In genomic region chr4:149790969-149791368, GRCm38 (mm10) we compare ENCODE assay signal across 14 mouse cellular contexts. TPM values are rescaled to one million over a fixed set of nuclear protein-coding genes. Genes with fewer than 3 reads are reported as not detected.
DNase-seq lines count a peak whose midpoint lies in the region; ATAC-seq and TF ChIP-seq lines count a peak whose summit lies in the region.
"Had no signal": no experiment of that assay in that cellular context is flagged by ENCODE, and none has a peak within 500 bp of the region (broad histone marks: within the 10 kb centered on the region; RNA-seq: fewer than 3 reads in every experiment).

No protein-coding gene starts in this region.

- no peaks in the 10 kb centered on the region for H3K27me3 ChIP-seq in heart, embryonic 11.5 days (ENCODE audit: control insufficient read depth, insufficient read depth, low read length)
- H3K27me3 ChIP-seq in neural tube, embryonic 13.5 days, result no peaks in the 10 kb centered on the region
- H3K27me3 ChIP-seq: heart, embryonic 15.5 days; hindbrain, embryonic 12.5 days had no signal

- ATAC-seq in heart, embryonic 11.5 days (replicated peaks; ENCODE audit: insufficient number of reproducible peaks, low FRiP score, low TSS enrichment), result no peak
- ATAC-seq in neural tube, embryonic 13.5 days (ENCODE audit: low read depth), result no peak

- no peaks in the 10 kb centered on the region for H3K9me3 ChIP-seq in heart, embryonic 11.5 days (replicated peaks; ENCODE audit: control insufficient read depth, low read length)
- no peaks in the 10 kb centered on the region for H3K9me3 ChIP-seq in neural tube, embryonic 13.5 days
- H3K9me3 ChIP-seq: heart, embryonic 15.5 days; hindbrain, embryonic 12.5 days had no signal

- TF ChIP-seq CTCF in layer of hippocampus, adult 2 months (conservative IDR thresholded peaks at IDR 0.05), result no peak

- 0 out of 2 replicates have a peak, but pooled peaks cover 4% of the 10 kb centered on the region for H3K4me1 ChIP-seq in heart, embryonic 11.5 days (ENCODE audit: control insufficient read depth, insufficient read depth, low read length)
- peaks cover 28% of the 10 kb centered on the region for H3K4me1 ChIP-seq in neural tube, embryonic 13.5 days (replicated peaks)

- no peak overlapping the region for H3K4me2 ChIP-seq in heart, embryonic 11.5 days
- no peak overlapping the region for H3K4me2 ChIP-seq in neural tube, embryonic 13.5 days
- H3K4me2 ChIP-seq: heart, embryonic 15.5 days; hindbrain, embryonic 12.5 days had no signal

- H3K9ac ChIP-seq in heart, embryonic 11.5 days (ENCODE audit: low read depth, low read length), result no peak overlapping the region
- H3K9ac ChIP-seq in neural tube, embryonic 13.5 days, result no peak overlapping the region
- H3K9ac ChIP-seq: heart, embryonic 15.5 days; hindbrain, embryonic 12.5 days had no signal

- H3K36me3 ChIP-seq in heart, embryonic 11.5 days (ENCODE audit: control insufficient read depth, insufficient read depth, low read length), result no peaks in the 10 kb centered on the region
- no peaks in the 10 kb centered on the region for H3K36me3 ChIP-seq in neural tube, embryonic 13.5 days
- H3K36me3 ChIP-seq: heart, embryonic 15.5 days; hindbrain, embryonic 12.5 days had no signal

- peak; percentile 88 for DNase-seq in heart, adult 11 months
- DNase-seq in layer of hippocampus, adult 2 months (ENCODE audit: low spot score in 2 of 2), result no peak
- DNase-seq in layer of hippocampus, adult 8-10 months (ENCODE audit: low spot score in 2 of 2), result no peak
- no peak for DNase-seq in neural tube, embryonic 10.5 days (ENCODE audit: extremely low spot score, low spot score)
- DNase-seq in natural killer cell, adult 2 months (ENCODE audit: low spot score in 2 of 2), result no peak
- DNase-seq in right cerebral cortex, adult 18-20 months, result no peak
- DNase-seq: adrenal gland, adult 2 months; layer of hippocampus, postnatal 36 days; left cerebral cortex, postnatal 4 days; thymus, postnatal 4 days had no signal

- WGBS in heart, embryonic 11.5 days (ENCODE audit: insufficient replicate concordance), result 71% methylated on average over 2 of the region's 2 CpGs
- 90% methylated on average over 2 of the region's 2 CpGs for WGBS in neural tube, embryonic 13.5 days

- H3K4me3 ChIP-seq in heart, embryonic 11.5 days (ENCODE audit: low read depth, low read length), result no peak overlapping the region
- H3K4me3 ChIP-seq in layer of hippocampus, adult 2 months, result no peak overlapping the region
- H3K4me3 ChIP-seq in neural tube, embryonic 13.5 days, result no peak overlapping the region
- H3K4me3 ChIP-seq: heart, embryonic 15.5 days; hindbrain, embryonic 12.5 days had no signal

- H3K27ac ChIP-seq in heart, embryonic 11.5 days (ENCODE audit: low read depth, low read length), result no peak overlapping the region
- peak overlapping the region; percentile 39; the same call in 1 of the 2 replicates for H3K27ac ChIP-seq in layer of hippocampus, adult 2 months
- peak overlapping the region; percentile 68 for H3K27ac ChIP-seq in neural tube, embryonic 13.5 days (replicated peaks)
- H3K27ac ChIP-seq: heart, embryonic 15.5 days; hindbrain, embryonic 12.5 days had no signal

RNA-seq across cellular contexts. Expression of gene Slc25a33, which starts 16.9 kb away (rescaled TPM):
- 7.4 and 9.4 TPM in 2 replicates for polyA plus RNA-seq in heart, embryonic 11.5 days (2014; fragmentation: Nextera tagmentation; extraction: Ambion mirVana)
- 10 to 100 TPM; 35.6 to 35.8 TPM for total RNA-seq in layer of hippocampus, adult 2 months (2021)
- total RNA-seq in layer of hippocampus, adult 8-10 months (2022), result 10 to 100 TPM; 29.9 to 33.1 (median 31.0) TPM
- polyA plus RNA-seq in neural tube, embryonic 13.5 days (2015; fragmentation: Nextera tagmentation; extraction: Ambion mirVana), result 31.8 and 32.7 TPM in 2 replicates

RNA-seq across cellular contexts. Expression of gene Tmem201, which starts 53.1 kb away (rescaled TPM):
- 25.5 and 32.5 TPM in 2 replicates for polyA plus RNA-seq in heart, embryonic 11.5 days (2014; fragmentation: Nextera tagmentation; extraction: Ambion mirVana)
- 10 to 100 TPM; 69.7 to 78.3 TPM for total RNA-seq in layer of hippocampus, adult 2 months (2021)
- 10 to 100 TPM; 63.5 to 75.6 (median 74.5) TPM for total RNA-seq in layer of hippocampus, adult 8-10 months (2022)
- polyA plus RNA-seq in neural tube, embryonic 13.5 days (2015; fragmentation: Nextera tagmentation; extraction: Ambion mirVana), result 41.1 and 41.4 TPM in 2 replicates
